Mouse (Mus musculus) heart, adult 11 months (tissue): ENCODE data around the gene Zfp512b.

Source experiments
- DNase-seq: peaks from one replicate; pipeline ENCODE4 v3.0.0; 2022

Gene Zfp512b

GRCm38 (mm10) chr2:181572921-181573920 lies 19.4 kb downstream of the Zfp512b start:
- DNase-seq, result peak; percentile 97

GRCm38 (mm10) chr2:181571941-181572670 lies 20.5 kb downstream of the Zfp512b start:
- peak; percentile 80 for DNase-seq

- peak; percentile 86 for DNase-seq
Observed at GRCm38 (mm10) chr2:181570921-181571595, 21.5 kb downstream of the Zfp512b start.

- peak; percentile 90 for DNase-seq
Observed at GRCm38 (mm10) chr2:181570375-181570774, 22.2 kb downstream of the Zfp512b start.

- DNase-seq, result peak; percentile 89
Observed at GRCm38 (mm10) chr2:181569856-181570255, 22.7 kb downstream of the Zfp512b start.

- DNase-seq, result peak; percentile 89
Observed at GRCm38 (mm10) chr2:181568272-181569008, 24.2 kb downstream of the Zfp512b start.

GRCm38 (mm10) chr2:181567338-181567737 lies 25.3 kb downstream of the Zfp512b start:
- peak; percentile 72 for DNase-seq

- DNase-seq, result no peak
Observed at GRCm38 (mm10) chr2:181553772-181554171, 38.8 kb downstream of the Zfp512b start.

GRCm38 (mm10) chr2:181550233-181550632 lies 42.4 kb downstream of the Zfp512b start:
- DNase-seq, result peak; percentile 78

GRCm38 (mm10) chr2:181548682-181549081 lies 43.9 kb downstream of the Zfp512b start:
- DNase-seq, result peak; percentile 89

- peak; percentile 24 for DNase-seq
Observed at GRCm38 (mm10) chr2:181548227-181548626, 44.4 kb downstream of the Zfp512b start.

GRCm38 (mm10) chr2:181546142-181546541 lies 46.5 kb downstream of the Zfp512b start:
- peak; percentile 45 for DNase-seq

GRCm38 (mm10) chr2:181541761-181542380 lies 50.7 kb downstream of the Zfp512b start:
- peak; percentile 74 for DNase-seq

- DNase-seq, result peak; percentile 96
Observed at GRCm38 (mm10) chr2:181537444-181538047, 55.1 kb downstream of the Zfp512b start.

GRCm38 (mm10) chr2:181536410-181536809 lies 56.2 kb downstream of the Zfp512b start:
- peak; percentile 94 for DNase-seq

- peak; percentile 53 for DNase-seq
Observed at GRCm38 (mm10) chr2:181532589-181532988, 60.0 kb downstream of the Zfp512b start.
